Mouse (Mus musculus) neural tube, embryonic 15.5 days (tissue): ENCODE results near the gene Sfrp2. TPM values are rescaled to one million over a fixed set of nuclear protein-coding genes. Genes with fewer than 3 reads are reported as not detected.

ENCODE experiments used
- ATAC-seq: fragments of 200-750 bp; cut with Nextera tagmentation; 2 replicates; pipeline ENCODE4 v1.8.0; 2017; ENCODE audit warnings: mild to moderate bottlenecking, moderate TSS enrichment, moderate library complexity; ENCODE audit not compliant: low FRiP score
- H3K27ac ChIP-seq: fragments of 300-500 bp; sonication (generic); replicated peaks from 2 replicates; pipeline ENCODE4 v1.5.1; 2015; ENCODE audit warnings: mild to moderate bottlenecking, inconsistent platforms
- H3K27me3 ChIP-seq: fragments of 300-500 bp; sonication (generic); replicated peaks from 2 replicates; pipeline ENCODE4 v1.6.1; 2015; ENCODE audit warnings: inconsistent platforms
- H3K36me3 ChIP-seq: fragments of 300-500 bp; sonication (generic); 2 replicates; pipeline ENCODE4 v1.6.1; 2015; ENCODE audit warnings: inconsistent platforms
- H3K4me1 ChIP-seq: fragments of 300-500 bp; sonication (generic); 2 replicates; pipeline ENCODE4 v1.6.1; 2015; ENCODE audit warnings: inconsistent platforms
- H3K4me2 ChIP-seq: fragments of 300-500 bp; sonication (generic); 2 replicates; pipeline ENCODE4 v1.6.1; 2015; ENCODE audit warnings: inconsistent platforms, mild to moderate bottlenecking, moderate library complexity
- H3K4me3 ChIP-seq: fragments of 300-500 bp; sonication (generic); replicated peaks from 2 replicates; pipeline ENCODE4 v1.5.1; 2015; ENCODE audit warnings: mild to moderate bottlenecking, inconsistent platforms
- H3K9ac ChIP-seq: fragments of 300-500 bp; sonication (generic); replicated peaks from 2 replicates; pipeline ENCODE4 v1.6.1; 2015; ENCODE audit warnings: mild to moderate bottlenecking, inconsistent platforms
- H3K9me3 ChIP-seq: fragments of 300-500 bp; sonication (generic); replicated peaks from 2 replicates; pipeline ENCODE4 v1.6.1; 2016; ENCODE audit warnings: inconsistent platforms
- WGBS: fragments of 180-500 bp; shearing (Covaris S2); methylation state at CpG from one replicate; pipeline ENCODE4 v1.1.7; 2015; ENCODE audit warnings: mixed read lengths; 5-methylcytosine and 5-hydroxymethylcytosine counted together
- polyA plus RNA-seq: library from polyadenylated mRNA; unstranded; fragments of >200 nt; fragmentation: Nextera tagmentation; extraction: Ambion mirVana; gene quantifications from 2 replicates; pipeline ENCODE4 v1.2.1, GENCODE M21; 2015

Sfrp2 gene
- polyA plus RNA-seq, 1 experiment from 2014 or later = 70.1 TPM

DNA sequence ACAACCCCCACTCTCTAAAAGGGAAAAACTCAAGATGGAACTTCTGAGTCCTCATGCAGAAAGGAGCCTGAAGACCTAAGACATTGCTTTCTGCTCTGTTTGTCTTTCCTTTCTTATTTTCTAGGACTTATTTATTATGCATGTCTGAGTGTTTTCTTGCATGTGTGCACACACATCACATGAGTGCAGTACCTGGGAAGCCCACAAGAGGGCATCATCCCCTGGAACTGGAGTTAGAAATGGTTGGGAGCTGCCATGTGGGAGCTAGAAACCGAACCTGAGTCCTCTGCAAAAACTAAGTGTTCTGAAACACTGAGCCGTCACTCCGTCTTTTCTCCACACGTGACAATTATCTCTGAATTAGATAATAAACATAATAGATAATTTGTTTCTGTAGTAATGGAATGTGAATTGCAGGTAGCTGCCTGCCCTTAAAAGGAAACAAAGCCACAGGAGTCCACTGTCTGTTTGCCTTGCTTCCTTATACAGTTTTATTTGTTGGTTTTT, 35.6 kb downstream of the Sfrp2 start:
- Histone ChIP-seq H3K4me1 (no peaks in the 10 kb centered on the region; the same call in 1 of the 2 replicates), H3K9me3 (no peaks in the 10 kb centered on the region), H3K27ac (no peak overlapping the region), H3K4me3 (no peak overlapping the region), H3K9ac (no peak overlapping the region), H3K27me3 (no peaks in the 10 kb centered on the region), H3K36me3 (no peaks in the 10 kb centered on the region), H3K4me2 (no peak overlapping the region)
- 91% methylated on average over 4 of the region's 4 CpGs for WGBS
- no peak for ATAC-seq

DNA sequence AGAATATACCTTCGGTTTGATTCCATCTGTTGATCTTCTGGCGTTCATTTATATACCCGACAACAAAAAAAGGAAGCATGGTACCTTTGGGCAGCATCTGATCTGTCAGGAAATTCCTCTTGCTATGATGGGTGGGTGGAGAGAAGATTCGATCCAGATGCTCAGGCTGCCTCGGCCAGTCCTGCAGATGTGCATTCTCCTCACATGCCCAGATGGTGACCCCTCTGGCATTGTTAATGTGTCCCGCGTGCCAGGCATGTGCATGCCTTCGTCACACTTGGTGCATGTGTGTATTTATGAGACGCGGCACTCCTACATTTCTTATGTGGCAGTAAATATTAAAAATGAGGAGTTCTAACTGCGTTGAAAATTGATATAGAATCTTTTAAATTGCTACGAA, 42.4 kb downstream of the Sfrp2 start:
- H3K4me2 ChIP-seq = no peak overlapping the region
- ATAC-seq = no peak
- no peak overlapping the region for H3K4me3 ChIP-seq
- H3K4me1 ChIP-seq = no peaks in the 10 kb centered on the region
- H3K36me3 ChIP-seq = no peaks in the 10 kb centered on the region
- WGBS = 80% methylated on average over 12 of the region's 12 CpGs
- no peak overlapping the region for H3K9ac ChIP-seq
- no peaks in the 10 kb centered on the region for H3K9me3 ChIP-seq
- H3K27me3 ChIP-seq = no peaks in the 10 kb centered on the region
- H3K27ac ChIP-seq = no peak overlapping the region

DNA sequence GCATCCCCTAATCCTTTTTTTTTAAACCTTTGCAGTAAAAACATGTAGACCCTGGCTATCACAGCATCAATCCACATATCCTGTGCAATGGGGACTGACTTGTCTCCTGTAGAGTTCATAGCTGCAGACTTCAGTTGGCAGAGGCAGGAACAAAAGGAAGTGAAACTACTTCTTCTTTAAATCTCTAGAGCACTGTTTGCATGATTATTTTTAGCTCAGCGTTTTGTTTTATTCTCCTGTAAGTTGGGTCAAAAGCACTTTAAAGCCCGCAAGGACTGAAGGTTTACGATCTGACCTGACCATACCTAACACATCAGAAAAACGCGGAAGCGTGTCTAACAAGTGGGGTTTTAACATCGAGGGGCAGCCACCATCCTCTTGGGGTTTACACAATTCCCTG, 45.9 kb downstream of the Sfrp2 start:
- Histone ChIP-seq H3K9ac (no peak overlapping the region), H3K9me3 (no peaks in the 10 kb centered on the region), H3K4me2 (no peak overlapping the region), H3K36me3 (no peaks in the 10 kb centered on the region), H3K27me3 (no peaks in the 10 kb centered on the region), H3K27ac (no peak overlapping the region), H3K4me1 (no peaks in the 10 kb centered on the region), H3K4me3 (no peak overlapping the region)
- ATAC-seq = no peak
- 59% methylated on average over 7 of the region's 7 CpGs for WGBS

DNA sequence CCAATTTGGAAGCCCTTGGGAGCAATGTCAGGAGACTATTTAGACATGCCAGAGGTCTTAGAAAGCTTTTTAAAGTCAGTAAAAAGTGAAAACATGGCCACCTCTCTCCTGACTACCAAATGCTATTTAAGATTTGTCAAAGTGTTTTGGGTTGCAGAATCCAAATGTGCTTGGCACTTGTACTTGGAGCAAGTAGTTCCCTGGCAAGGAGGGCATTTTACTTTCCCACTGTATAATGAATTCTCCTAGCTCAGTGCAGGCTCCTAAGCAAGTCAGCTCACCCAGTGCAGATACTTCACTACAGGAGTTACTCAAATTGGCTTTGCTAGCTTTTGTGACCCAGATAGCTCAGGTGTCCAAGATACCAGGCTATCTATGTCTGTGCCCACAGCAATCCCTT, 46.7 kb downstream of the Sfrp2 start:
- ATAC-seq = no peak
- H3K27ac ChIP-seq = no peak overlapping the region
- H3K4me3 ChIP-seq = no peak overlapping the region
- H3K27me3 ChIP-seq = no peaks in the 10 kb centered on the region
- H3K9ac ChIP-seq = no peak overlapping the region
- no peak overlapping the region for H3K4me2 ChIP-seq
- no peaks in the 10 kb centered on the region for H3K4me1 ChIP-seq
- no peaks in the 10 kb centered on the region for H3K36me3 ChIP-seq
- no peaks in the 10 kb centered on the region for H3K9me3 ChIP-seq

DNA sequence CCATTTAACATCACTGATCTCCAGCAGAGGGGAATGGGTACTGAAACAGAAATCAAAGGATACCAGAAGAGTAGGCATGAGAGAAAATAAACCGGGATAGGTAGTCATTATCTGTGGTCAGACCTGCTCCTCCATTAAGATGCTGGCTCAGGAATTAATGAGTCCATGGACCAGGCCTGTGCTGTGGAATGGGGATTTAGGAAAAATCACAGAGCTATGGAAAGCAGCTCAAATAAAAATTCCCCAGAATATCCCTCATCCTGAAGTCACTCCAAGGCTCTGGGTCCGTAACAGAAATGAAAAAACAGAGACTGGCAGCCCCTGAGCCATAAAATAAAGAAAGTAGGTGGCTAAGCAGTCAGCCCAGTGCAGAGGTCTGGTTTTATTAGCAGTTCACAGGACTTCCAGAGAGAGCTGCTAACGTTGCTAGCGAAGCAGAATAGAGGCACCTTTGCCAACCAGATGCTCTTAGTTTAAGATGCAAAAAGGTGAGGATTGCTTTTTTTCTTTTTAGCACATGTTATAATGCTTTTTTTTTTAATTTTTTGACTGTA, 50.3 kb downstream of the Sfrp2 start:
- ATAC-seq = no peak
- Histone ChIP-seq H3K4me1 (no peaks in the 10 kb centered on the region), H3K4me3 (no peak overlapping the region), H3K27ac (no peak overlapping the region), H3K27me3 (no peaks in the 10 kb centered on the region), H3K9me3 (no peaks in the 10 kb centered on the region), H3K36me3 (no peaks in the 10 kb centered on the region), H3K9ac (no peak overlapping the region), H3K4me2 (no peak overlapping the region)
- 62% methylated on average over 4 of the region's 4 CpGs for WGBS

DNA sequence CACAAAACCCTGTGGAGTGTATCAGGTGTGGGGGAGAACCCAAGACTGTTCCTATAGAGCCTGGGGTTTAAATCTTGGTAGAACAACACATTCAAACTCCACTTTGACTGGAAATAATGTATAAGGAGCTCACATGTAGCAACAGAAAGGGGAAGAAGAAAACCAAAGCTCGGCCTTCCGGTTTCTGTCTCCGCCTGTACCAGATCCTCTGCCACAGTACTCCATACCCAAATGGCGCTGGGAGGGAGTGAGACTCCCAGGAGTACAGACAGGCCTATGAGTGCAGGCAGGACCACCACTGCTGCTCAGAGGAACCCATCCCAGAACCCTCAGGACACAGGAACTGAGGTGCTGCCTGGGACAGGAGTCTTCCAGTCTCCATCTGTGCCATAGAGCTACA, 57.7 kb downstream of the Sfrp2 start:
- no peak for ATAC-seq
- H3K4me2 ChIP-seq = no peak overlapping the region
- no peaks in the 10 kb centered on the region for H3K9me3 ChIP-seq
- no peak overlapping the region for H3K9ac ChIP-seq
- WGBS = 89% methylated on average over 4 of the region's 4 CpGs
- no peak overlapping the region for H3K27ac ChIP-seq
- no peak overlapping the region for H3K4me3 ChIP-seq
- H3K4me1 ChIP-seq = no peaks in the 10 kb centered on the region
- no peaks in the 10 kb centered on the region for H3K36me3 ChIP-seq
- no peaks in the 10 kb centered on the region for H3K27me3 ChIP-seq

Other genes starting within 250 kb of the Sfrp2 start
- gene Tlr2, start 75.4 kb downstream of the Sfrp2 start, polyA plus RNA-seq = 1.3 and 2.1 TPM in 2 replicates